Mouse (Mus musculus) embryonic facial prominence, embryonic 13.5 days (tissue): ENCODE data around the gene Orm2. TPM values are rescaled to one million over a fixed set of nuclear protein-coding genes. Genes with fewer than 3 reads are reported as not detected.

Experiments used
- ATAC-seq: fragments of 200-750 bp; cut with Nextera tagmentation; 2 replicates; pipeline ENCODE4 v1.8.0; 2017; ENCODE audit warnings: low read depth; ENCODE audit not compliant: insufficient number of reproducible peaks, insufficient read depth, low FRiP score, low TSS enrichment
- H3K27ac ChIP-seq: fragments of 300-500 bp; sonication (generic); 2 replicates; pipeline ENCODE4 v1.5.1; 2015; ENCODE audit warnings: moderate library complexity, mild to moderate bottlenecking, inconsistent platforms
- H3K27me3 ChIP-seq: fragments of 300-500 bp; sonication (generic); 2 replicates; pipeline ENCODE4 v1.6.1; 2015; ENCODE audit warnings: mild to moderate bottlenecking, inconsistent platforms
- H3K36me3 ChIP-seq: fragments of 300-500 bp; sonication (generic); 2 replicates; pipeline ENCODE4 v1.6.1; 2015; ENCODE audit warnings: mild to moderate bottlenecking, inconsistent platforms
- H3K4me1 ChIP-seq: fragments of 300-500 bp; sonication (generic); 2 replicates; pipeline ENCODE4 v1.6.1; 2015; ENCODE audit warnings: inconsistent platforms
- H3K4me2 ChIP-seq: fragments of 300-500 bp; sonication (generic); 2 replicates; pipeline ENCODE4 v1.6.1; 2015; ENCODE audit warnings: moderate library complexity, mild to moderate bottlenecking, inconsistent platforms
- H3K4me3 ChIP-seq: fragments of 300-500 bp; sonication (generic); 2 replicates; pipeline ENCODE4 v1.5.1; 2015; ENCODE audit warnings: mild to moderate bottlenecking, inconsistent platforms
- H3K9ac ChIP-seq: fragments of 300-500 bp; sonication (generic); 2 replicates; pipeline ENCODE4 v1.6.1; 2015; ENCODE audit warnings: mild to moderate bottlenecking, inconsistent platforms
- H3K9me3 ChIP-seq: fragments of 300-500 bp; sonication (generic); 2 replicates; pipeline ENCODE4 v1.6.1; 2016; ENCODE audit warnings: inconsistent platforms
- WGBS: fragments of 180-500 bp; shearing (Covaris S2); methylation state at CpG from one replicate; pipeline ENCODE4 v1.1.7; 2015; ENCODE audit warnings: mixed read lengths; 5-methylcytosine and 5-hydroxymethylcytosine counted together
- polyA plus RNA-seq: library from polyadenylated mRNA; unstranded; fragments of >200 nt; fragmentation: Nextera tagmentation; extraction: Ambion mirVana; gene quantifications from 2 replicates; pipeline ENCODE4 v1.2.1, GENCODE M21; 2015

The Orm2 gene
- polyA plus RNA-seq, 1 experiment from 2014 or later = not detected

GRCm38 (mm10) chr4:63346659-63347058 lies 15.6 kb upstream of the Orm2 start:
- H3K4me2 ChIP-seq = no peak overlapping the region
- H3K27me3 ChIP-seq = no peaks in the 10 kb centered on the region
- H3K9ac ChIP-seq = no peak overlapping the region
- no peak overlapping the region for H3K27ac ChIP-seq
- H3K4me3 ChIP-seq = no peak overlapping the region
- no peak for ATAC-seq
- no peaks in the 10 kb centered on the region for H3K9me3 ChIP-seq
- H3K36me3 ChIP-seq = no peaks in the 10 kb centered on the region
- H3K4me1 ChIP-seq = peaks cover 5% of the 10 kb centered on the region; the same call in 1 of the 2 replicates
- 86% methylated on average over 4 of the region's 4 CpGs for WGBS

- Histone ChIP-seq H3K4me2 (no peak overlapping the region), H3K9me3 (no peaks in the 10 kb centered on the region), H3K27ac (no peak overlapping the region), H3K4me1 (peaks cover 5% of the 10 kb centered on the region; the same call in 1 of the 2 replicates), H3K36me3 (no peaks in the 10 kb centered on the region), H3K9ac (no peak overlapping the region), H3K27me3 (no peaks in the 10 kb centered on the region), H3K4me3 (no peak overlapping the region)
- no peak for ATAC-seq
- 60% methylated on average over 6 of the region's 6 CpGs for WGBS
Observed at GRCm38 (mm10) chr4:63348524-63348923, 13.7 kb upstream of the Orm2 start.

- Histone ChIP-seq H3K36me3 (no peaks in the 10 kb centered on the region), H3K27me3 (no peaks in the 10 kb centered on the region), H3K27ac (no peak within 1 kb of the TSS; the same call in 1 of the 2 replicates), H3K9me3 (no peaks in the 10 kb centered on the region), H3K4me2 (no peak within 1 kb of the TSS), H3K9ac (no peak within 1 kb of the TSS), H3K4me1 (no peaks in the 10 kb centered on the region; the same call in 1 of the 2 replicates), H3K4me3 (no peak within 1 kb of the TSS)
- ATAC-seq = no peak
- 75% methylated on average over 4 of the region's 4 CpGs for WGBS
Observed at GRCm38 (mm10) chr4:63355877-63356665, 6.2 kb upstream of the Orm2 start, which contains the start of gene Orm3. TSS of gene Orm3 (plus strand) at chr4:63356162.

- no peaks in the 10 kb centered on the region for H3K9me3 ChIP-seq
- no peaks in the 10 kb centered on the region for H3K27me3 ChIP-seq
- H3K4me1 ChIP-seq = no peaks in the 10 kb centered on the region; the same call in 1 of the 2 replicates
- H3K4me2 ChIP-seq = no peak overlapping the region
- no peak overlapping the region for H3K27ac ChIP-seq
- no peak overlapping the region for H3K9ac ChIP-seq
- H3K36me3 ChIP-seq = no peaks in the 10 kb centered on the region
- H3K4me3 ChIP-seq = no peak overlapping the region
- no peak for ATAC-seq
- 54% methylated on average over 2 of the region's 2 CpGs for WGBS
Observed at GRCm38 (mm10) chr4:63356981-63357570, 5.2 kb upstream of the Orm2 start.

- no peaks in the 10 kb centered on the region; the same call in 1 of the 2 replicates for H3K4me1 ChIP-seq
- ATAC-seq = no peak
- H3K4me3 ChIP-seq = no peak overlapping the region
- H3K27ac ChIP-seq = no peak overlapping the region
- no peak overlapping the region for H3K9ac ChIP-seq
- 60% methylated on average over 6 of the region's 6 CpGs for WGBS
- H3K27me3 ChIP-seq = no peaks in the 10 kb centered on the region
- no peaks in the 10 kb centered on the region for H3K9me3 ChIP-seq
- H3K4me2 ChIP-seq = no peak overlapping the region
- no peaks in the 10 kb centered on the region for H3K36me3 ChIP-seq
Observed at GRCm38 (mm10) chr4:63359861-63360260, 2.4 kb upstream of the Orm2 start.

GRCm38 (mm10) chr4:63368577-63368976 lies 6.3 kb downstream of the Orm2 start:
- no peaks in the 10 kb centered on the region for H3K4me1 ChIP-seq
- WGBS = 11% methylated on average over 4 of the region's 4 CpGs
- peaks cover 63% of the 10 kb centered on the region for H3K36me3 ChIP-seq
- H3K27ac ChIP-seq = no peak overlapping the region
- H3K4me3 ChIP-seq = no peak overlapping the region
- no peak overlapping the region for H3K9ac ChIP-seq
- no peak overlapping the region for H3K4me2 ChIP-seq
- H3K9me3 ChIP-seq = no peaks in the 10 kb centered on the region
- ATAC-seq = no peak
- no peaks in the 10 kb centered on the region for H3K27me3 ChIP-seq

DNA sequence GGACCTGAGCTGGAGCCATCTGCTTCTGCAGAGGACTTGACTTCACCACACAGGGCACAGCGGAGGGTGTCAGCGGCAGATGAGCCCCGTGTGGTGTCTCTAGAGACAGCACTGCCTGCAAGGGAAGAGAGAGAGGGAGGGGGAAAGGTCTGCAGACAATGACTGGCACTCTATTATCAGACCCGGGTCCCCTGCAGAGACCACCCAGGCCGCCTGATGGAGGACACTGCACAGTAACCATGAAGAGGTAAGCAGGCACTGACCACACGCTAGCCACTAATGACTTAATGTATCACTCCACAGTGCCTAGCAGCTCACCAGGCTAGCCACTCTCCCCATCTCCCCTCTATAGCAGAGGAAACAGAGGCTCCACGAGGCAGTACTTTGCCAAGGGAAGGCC lies 8.6 kb downstream of the Orm2 start:
- Histone ChIP-seq H3K4me1 (no peaks in the 10 kb centered on the region), H3K9ac (no peak overlapping the region), H3K4me3 (no peak overlapping the region), H3K4me2 (no peak overlapping the region), H3K27me3 (no peaks in the 10 kb centered on the region), H3K27ac (no peak overlapping the region), H3K36me3 (peaks cover 87% of the 10 kb centered on the region), H3K9me3 (no peaks in the 10 kb centered on the region)
- WGBS = 53% methylated on average over 7 of the region's 7 CpGs
- no peak for ATAC-seq

DNA sequence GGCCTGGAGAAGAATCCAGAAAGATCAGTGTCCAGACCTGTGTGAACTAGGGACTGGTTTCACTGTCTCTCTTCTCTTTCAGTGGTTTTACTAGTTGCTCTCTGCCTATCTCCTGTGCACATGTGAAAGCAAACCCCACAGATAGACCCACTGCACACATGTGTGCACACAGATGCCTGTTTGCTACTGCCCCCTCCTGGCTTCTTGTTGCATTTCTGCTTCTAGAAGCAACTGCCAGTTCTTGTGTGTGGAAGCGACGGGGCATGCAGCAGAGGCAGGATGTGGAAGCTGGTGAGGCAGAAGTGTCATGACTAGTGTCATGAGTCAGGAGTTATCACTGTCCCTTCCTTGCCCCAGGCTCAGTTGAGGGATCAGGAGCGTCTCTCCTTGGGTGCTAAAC lies 9.6 kb downstream of the Orm2 start:
- H3K27ac ChIP-seq = no peak overlapping the region
- ATAC-seq = no peak
- WGBS = 42% methylated on average over 3 of the region's 3 CpGs
- peaks cover 97% of the 10 kb centered on the region for H3K36me3 ChIP-seq
- H3K9ac ChIP-seq = no peak overlapping the region
- no peaks in the 10 kb centered on the region for H3K9me3 ChIP-seq
- H3K4me1 ChIP-seq = no peaks in the 10 kb centered on the region
- no peak overlapping the region for H3K4me2 ChIP-seq
- no peak overlapping the region for H3K4me3 ChIP-seq
- H3K27me3 ChIP-seq = no peaks in the 10 kb centered on the region

DNA sequence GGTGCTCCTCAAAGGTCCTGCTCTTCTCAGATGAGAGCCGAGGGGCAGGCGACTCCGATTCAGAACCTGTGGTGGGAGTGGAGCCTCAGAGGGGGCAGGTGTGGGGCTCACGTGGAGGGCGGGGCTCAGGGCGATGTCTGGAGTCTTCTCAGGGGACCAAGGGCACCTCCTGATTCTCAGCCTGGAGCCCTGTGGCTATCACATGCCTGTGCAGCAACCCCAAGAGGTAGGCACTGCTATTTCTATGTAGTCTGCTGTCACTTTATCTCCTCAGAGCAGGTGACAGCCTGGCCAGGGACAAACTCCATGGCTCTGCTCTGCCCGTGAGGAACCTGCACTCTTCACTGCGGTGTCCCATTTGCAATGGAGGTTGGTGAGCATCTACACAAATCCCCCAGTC lies 11.2 kb downstream of the Orm2 start:
- H3K27ac ChIP-seq = no peak overlapping the region
- H3K27me3 ChIP-seq = no peaks in the 10 kb centered on the region
- no peak overlapping the region for H3K4me3 ChIP-seq
- no peak for ATAC-seq
- no peaks in the 10 kb centered on the region for H3K9me3 ChIP-seq
- peaks cover 98% of the 10 kb centered on the region for H3K36me3 ChIP-seq
- no peak overlapping the region for H3K4me2 ChIP-seq
- no peak overlapping the region for H3K9ac ChIP-seq
- no peaks in the 10 kb centered on the region for H3K4me1 ChIP-seq
- WGBS = 86% methylated on average over 8 of the region's 8 CpGs

DNA sequence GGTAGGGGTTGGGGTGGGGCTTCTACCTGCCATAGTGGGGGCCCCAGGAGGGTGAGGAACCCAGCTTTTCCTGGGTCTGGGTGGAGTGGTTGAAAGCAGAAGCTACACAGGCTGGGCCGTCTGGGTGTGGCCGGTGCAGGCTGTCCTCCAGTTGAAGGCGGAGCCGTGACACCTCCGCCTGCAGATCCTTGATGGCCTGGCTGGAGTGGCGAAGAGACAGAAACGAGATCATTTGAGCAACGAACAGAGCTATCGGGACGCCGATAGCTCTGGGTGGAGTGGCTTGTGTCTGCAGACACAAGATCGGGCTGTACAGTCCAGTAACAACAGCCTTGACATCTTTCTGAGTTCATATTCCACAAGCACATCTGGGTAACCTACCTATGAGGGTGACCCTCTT lies 12.1 kb downstream of the Orm2 start:
- H3K36me3 ChIP-seq = peaks cover 98% of the 10 kb centered on the region
- no peak overlapping the region for H3K9ac ChIP-seq
- WGBS = 87% methylated on average over 12 of the region's 12 CpGs
- H3K9me3 ChIP-seq = no peaks in the 10 kb centered on the region
- no peak for ATAC-seq
- no peak overlapping the region for H3K27ac ChIP-seq
- no peak overlapping the region for H3K4me2 ChIP-seq
- H3K27me3 ChIP-seq = no peaks in the 10 kb centered on the region
- no peaks in the 10 kb centered on the region for H3K4me1 ChIP-seq
- no peak overlapping the region for H3K4me3 ChIP-seq

DNA sequence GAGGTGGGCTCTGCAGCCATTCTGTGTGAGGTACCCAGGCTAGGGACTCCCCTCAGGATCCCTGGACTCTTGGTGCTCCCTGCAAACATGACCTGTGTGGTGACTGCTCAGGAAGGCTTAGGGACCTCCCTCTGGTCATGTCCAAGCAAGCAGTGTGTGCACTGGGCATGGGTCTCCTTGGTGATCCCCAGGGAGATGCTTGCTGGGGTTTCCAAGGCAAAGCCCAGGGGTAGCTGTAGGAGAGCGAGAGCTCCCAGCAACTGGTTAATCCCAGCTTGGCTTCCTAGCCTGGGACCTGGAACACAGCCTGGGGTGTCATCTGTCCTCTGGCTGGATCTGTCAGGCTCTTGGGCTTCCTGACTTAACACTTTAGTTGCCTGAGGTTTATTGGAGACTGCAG lies 13.1 kb downstream of the Orm2 start:
- Histone ChIP-seq H3K4me3 (no peak overlapping the region), H3K9ac (no peak overlapping the region), H3K4me2 (no peak overlapping the region), H3K4me1 (no peaks in the 10 kb centered on the region), H3K27ac (no peak overlapping the region), H3K9me3 (no peaks in the 10 kb centered on the region), H3K27me3 (no peaks in the 10 kb centered on the region), H3K36me3 (peaks cover 98% of the 10 kb centered on the region)
- no peak for ATAC-seq
- WGBS = 52% methylated on average over 1 of the region's 1 CpGs

- Histone ChIP-seq H3K36me3 (peaks cover 100% of the 10 kb centered on the region), H3K4me3 (no peak overlapping the region), H3K9me3 (no peaks in the 10 kb centered on the region), H3K27ac (no peak overlapping the region), H3K9ac (no peak overlapping the region), H3K4me2 (no peak overlapping the region), H3K4me1 (no peaks in the 10 kb centered on the region), H3K27me3 (no peaks in the 10 kb centered on the region)
- ATAC-seq = no peak
- 64% methylated on average over 7 of the region's 7 CpGs for WGBS
Observed at GRCm38 (mm10) chr4:63377483-63377882, 15.2 kb downstream of the Orm2 start.
